ENCODE assay signal across 30 mouse cellular contexts in genomic region chr7:141823699-141824098, GRCm38 (mm10). TPM values are rescaled to one million over a fixed set of nuclear protein-coding genes. Genes with fewer than 3 reads are reported as not detected.
"Had no signal": no experiment of that assay in that cellular context is flagged by ENCODE, and none has a peak within 500 bp of the region (broad histone marks: within the 10 kb centered on the region; RNA-seq: fewer than 3 reads in every experiment).

No protein-coding gene starts in this region.

- H3K4me2 ChIP-seq: heart, embryonic 11.5 days; heart, embryonic 13.5 days; heart, embryonic 15.5 days; hindbrain, embryonic 13.5 days; hindbrain, embryonic 15.5 days; kidney, embryonic 15.5 days; limb, embryonic 12.5 days; liver, embryonic 11.5 days had no signal

- H3K9ac ChIP-seq: heart, embryonic 13.5 days; heart, embryonic 15.5 days; hindbrain, embryonic 13.5 days; hindbrain, embryonic 15.5 days; kidney, embryonic 15.5 days; limb, embryonic 12.5 days had no signal

- H3K27me3 ChIP-seq: heart, embryonic 15.5 days; hindbrain, embryonic 13.5 days; hindbrain, embryonic 15.5 days; kidney, embryonic 15.5 days; limb, embryonic 12.5 days had no signal

- H3K4me3 ChIP-seq: heart, adult 2 months; heart, embryonic 13.5 days; heart, embryonic 15.5 days; hindbrain, embryonic 13.5 days; hindbrain, embryonic 15.5 days; kidney, embryonic 15.5 days; left cerebral cortex, adult 2 months; limb, embryonic 10.5 days; limb, embryonic 12.5 days had no signal

- DNase-seq: gastrocnemius, postnatal 14 days; gastrocnemius, postnatal 36 days; heart, adult 11 months; heart, adult 2 months; heart, postnatal 14 days; heart, postnatal 36 days; kidney, adult 11 months; kidney, adult 2 months; kidney, adult 9 months; kidney, postnatal 14 days; kidney, postnatal 36 days; layer of hippocampus, adult 9-11 months; liver had no signal

- H3K36me3 ChIP-seq: heart, embryonic 13.5 days; heart, embryonic 15.5 days; hindbrain, embryonic 13.5 days; hindbrain, embryonic 15.5 days; kidney, embryonic 15.5 days; limb, embryonic 10.5 days; limb, embryonic 12.5 days had no signal

- H3K4me1 ChIP-seq: heart, embryonic 13.5 days; heart, embryonic 15.5 days; kidney, embryonic 15.5 days; limb, embryonic 10.5 days had no signal

- H3K9me3 ChIP-seq: heart, embryonic 13.5 days; heart, embryonic 15.5 days; hindbrain, embryonic 13.5 days; hindbrain, embryonic 15.5 days; kidney, embryonic 15.5 days; limb, embryonic 10.5 days; limb, embryonic 12.5 days had no signal

- ATAC-seq: hindbrain, postnatal 0 days; intestine, embryonic 16.5 days had no signal

- H3K27ac ChIP-seq: heart, adult 2 months; heart, embryonic 13.5 days; heart, embryonic 15.5 days; hindbrain, embryonic 13.5 days; hindbrain, embryonic 15.5 days; hindbrain, postnatal 0 days; kidney, embryonic 15.5 days; kidney, postnatal 0 days; left cerebral cortex, adult 2 months; limb, embryonic 10.5 days; limb, embryonic 12.5 days had no signal

RNA-seq across cellular contexts. Expression of gene Muc5b, which starts 15.2 kb away (rescaled TPM):
- polyA plus RNA-seq: intestine, embryonic 16.5 days; kidney, adult 2 months; large intestine, adult 2 months; liver, embryonic 11.5 days had no signal

RNA-seq across cellular contexts. Expression of gene Muc5ac, which starts 34.9 kb away (rescaled TPM):
- polyA plus RNA-seq: heart, embryonic 11.5 days; heart, embryonic 13.5 days; heart, postnatal 0 days; hindbrain, embryonic 11.5 days; hindbrain, embryonic 13.5 days; hindbrain, embryonic 15.5 days; hindbrain, postnatal 0 days; intestine, embryonic 14.5 days; intestine, embryonic 16.5 days; kidney, embryonic 15.5 days; kidney, postnatal 0 days; limb, embryonic 10.5 days; limb, embryonic 12.5 days; liver, embryonic 11.5 days had no signal
